Mouse (Mus musculus) spleen, adult 2 months (tissue): ENCODE measurements at regions not wholly inside any gene's neighbourhood (a gene's known extent, or its start where the extent isn't known, plus 50 kb on each side); places are given as distances from the start of the nearest gene placed in this dataset.

ENCODE experiments used
- CTCF ChIP-seq: fragments of 200-500 bp; IDR thresholded peaks from 2 replicates; pipeline ENCODE4 v1.5.1; 2011; ENCODE audit warnings: mild to moderate bottlenecking, inconsistent platforms; ENCODE audit not compliant: insufficient read depth, insufficient read length, insufficient replicate concordance; ENCODE audit errors: extremely low read depth
- POLR2A ChIP-seq: fragments of 200-500 bp; IDR thresholded peaks from 2 replicates; pipeline ENCODE4 v1.6.1; 2011; ENCODE audit warnings: low read depth, low read length, inconsistent platforms

GRCm38 (mm10) chr7:136430085-136431011 lies 464.1 kb upstream of the Mgmt start:
- TF ChIP-seq CTCF (no peak), POLR2A (no peak)
